Mouse (Mus musculus): ENCODE measurements at regions not wholly inside any gene's neighbourhood (a gene's known extent, or its start where the extent isn't known, plus 50 kb on each side); places are given as distances from the start of the nearest gene placed in this dataset.

DNA sequence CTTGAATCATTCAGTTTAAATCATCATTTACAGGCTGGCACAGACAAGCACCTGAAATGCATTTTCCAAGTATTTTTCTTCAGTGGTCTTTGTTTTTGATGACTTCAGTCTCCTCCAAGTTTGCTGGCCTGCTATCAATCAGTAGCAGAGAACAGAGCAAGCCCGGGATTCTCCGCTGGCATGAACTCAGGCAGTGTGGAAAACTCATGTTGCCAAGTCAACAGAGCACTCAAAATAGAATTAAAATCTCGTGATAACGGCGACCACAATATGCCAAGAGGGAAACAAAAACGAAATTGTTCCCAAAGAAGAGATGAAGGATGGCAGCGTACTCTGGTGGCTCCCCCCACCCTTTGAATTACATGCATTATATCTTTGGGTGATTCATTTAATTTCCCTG is 190.9 kb upstream of the Fat4 start:
- Histone ChIP-seq H3K4me1 (replicated peaks; ENCODE audit: control insufficient read depth, insufficient read depth) (no peaks in the 10 kb centered on the region), H3K4me3 (ENCODE audit: low read depth, low read length) (no peak overlapping the region), H3K27ac (replicated peaks) (no peak overlapping the region), H3K9ac (ENCODE audit: low read length) (no peak overlapping the region), H3K36me3 (ENCODE audit: control insufficient read depth, insufficient read depth, low read length) (no peaks in the 10 kb centered on the region), H3K27me3 (ENCODE audit: control insufficient read depth, insufficient read depth, low read length) (no peaks in the 10 kb centered on the region), H3K4me2 (replicated peaks; ENCODE audit: low read depth) (no peak overlapping the region), H3K9me3 (ENCODE audit: control insufficient read depth, low read length) (no peaks in the 10 kb centered on the region)
- no peak for TF ChIP-seq CTCF (IDR thresholded peaks at IDR 0.05; ENCODE audit: low read depth)
- no peak for TF ChIP-seq EP300 (optimal IDR thresholded peaks at IDR 0.05)
- ATAC-seq (ENCODE audit: low FRiP score, low TSS enrichment) (no peak), DNase-seq (ENCODE audit: low spot score) (no peak)
- WGBS: 67% methylated on average over 7 of the region's 7 CpGs

DNA sequence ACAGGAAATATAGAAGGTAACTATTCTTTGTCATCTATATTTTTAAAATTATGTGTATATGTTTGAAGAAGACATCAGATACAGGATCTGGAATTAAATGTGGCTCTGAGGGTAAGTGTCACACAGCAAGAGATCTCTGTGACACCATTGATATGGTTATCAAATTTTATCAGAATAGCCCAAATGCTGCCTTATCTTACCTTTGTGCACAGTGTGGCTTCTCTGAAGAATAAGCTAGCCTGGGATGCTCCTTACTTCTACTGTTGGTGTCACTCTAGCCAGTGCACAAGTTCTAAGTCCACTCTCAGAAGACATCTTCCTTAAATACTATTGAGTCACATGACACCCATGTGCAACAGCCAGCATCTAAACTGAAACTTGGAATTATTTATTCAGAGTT is 194.0 kb upstream of the Fat4 start:
- DNase-seq (ENCODE audit: low spot score): no peak
- Histone ChIP-seq H3K27me3 (ENCODE audit: control insufficient read depth, insufficient read depth, low read length) (no peaks in the 10 kb centered on the region), H3K4me3 (ENCODE audit: low read depth, low read length) (no peak overlapping the region), H3K9ac (ENCODE audit: low read length) (no peak overlapping the region), H3K27ac (replicated peaks) (no peak overlapping the region), H3K4me2 (replicated peaks; ENCODE audit: low read depth) (no peak overlapping the region), H3K36me3 (ENCODE audit: control insufficient read depth, insufficient read depth, low read length) (no peaks in the 10 kb centered on the region), H3K4me1 (replicated peaks; ENCODE audit: control insufficient read depth, insufficient read depth) (no peaks in the 10 kb centered on the region), H3K9me3 (ENCODE audit: control insufficient read depth, low read length) (no peaks in the 10 kb centered on the region)
- TF ChIP-seq CTCF (IDR thresholded peaks at IDR 0.05; ENCODE audit: low read depth) (no peak), EP300 (optimal IDR thresholded peaks at IDR 0.05) (no peak)
- no peak for ATAC-seq (ENCODE audit: low FRiP score, low TSS enrichment)

DNA sequence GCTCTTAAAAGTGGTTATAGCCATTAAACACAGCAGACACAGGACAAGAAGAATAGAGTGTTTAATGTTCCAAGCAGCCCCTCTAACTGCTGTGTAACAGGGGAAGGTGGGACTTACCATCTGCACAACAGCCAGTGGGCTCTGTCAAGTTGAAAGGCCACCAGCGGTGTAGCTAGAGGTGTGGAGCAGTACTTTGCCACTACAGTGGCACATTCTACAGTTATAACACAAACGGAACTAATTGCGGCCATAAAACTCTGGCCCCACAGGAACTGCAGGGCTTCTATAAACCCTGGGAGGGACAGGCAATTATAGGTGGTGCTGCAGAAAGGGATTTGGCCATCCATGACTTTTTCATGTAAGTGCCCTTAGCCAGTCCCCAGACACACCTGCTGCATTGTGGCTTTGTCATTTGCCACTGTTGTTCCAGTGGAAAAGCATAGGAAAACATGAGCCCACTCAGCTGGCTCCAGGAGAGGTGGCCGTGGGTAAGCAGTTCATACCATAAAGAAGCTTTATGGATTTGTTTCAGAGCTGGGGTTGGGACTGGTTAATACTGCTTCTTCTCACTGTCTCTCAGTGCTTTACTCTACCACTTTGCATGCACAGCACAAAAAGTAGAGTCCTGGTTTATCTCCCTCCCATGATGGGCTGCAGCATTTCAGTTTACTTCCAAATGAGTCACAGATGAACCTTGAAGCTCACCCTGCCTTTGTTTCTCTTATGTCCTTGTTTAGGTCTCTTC is 199.8 kb upstream of the Ankrd50 start:
- Histone ChIP-seq H3K9ac (ENCODE audit: low read length) (no peak overlapping the region), H3K4me1 (replicated peaks; ENCODE audit: control insufficient read depth, insufficient read depth) (no peaks in the 10 kb centered on the region), H3K27me3 (ENCODE audit: control insufficient read depth, insufficient read depth, low read length) (no peaks in the 10 kb centered on the region), H3K9me3 (ENCODE audit: control insufficient read depth, low read length) (no peaks in the 10 kb centered on the region), H3K36me3 (ENCODE audit: control insufficient read depth, insufficient read depth, low read length) (no peaks in the 10 kb centered on the region), H3K4me3 (ENCODE audit: low read depth, low read length) (no peak overlapping the region), H3K27ac (replicated peaks) (no peak overlapping the region), H3K4me2 (replicated peaks; ENCODE audit: low read depth) (no peak overlapping the region)
- ATAC-seq (ENCODE audit: low FRiP score, low TSS enrichment) (no peak), DNase-seq (ENCODE audit: low spot score) (no peak)
- no peak for TF ChIP-seq EP300 (optimal IDR thresholded peaks at IDR 0.05)
- TF ChIP-seq CTCF (IDR thresholded peaks at IDR 0.05; ENCODE audit: low read depth): no peak
- WGBS: 71% methylated on average over 4 of the region's 4 CpGs

DNA sequence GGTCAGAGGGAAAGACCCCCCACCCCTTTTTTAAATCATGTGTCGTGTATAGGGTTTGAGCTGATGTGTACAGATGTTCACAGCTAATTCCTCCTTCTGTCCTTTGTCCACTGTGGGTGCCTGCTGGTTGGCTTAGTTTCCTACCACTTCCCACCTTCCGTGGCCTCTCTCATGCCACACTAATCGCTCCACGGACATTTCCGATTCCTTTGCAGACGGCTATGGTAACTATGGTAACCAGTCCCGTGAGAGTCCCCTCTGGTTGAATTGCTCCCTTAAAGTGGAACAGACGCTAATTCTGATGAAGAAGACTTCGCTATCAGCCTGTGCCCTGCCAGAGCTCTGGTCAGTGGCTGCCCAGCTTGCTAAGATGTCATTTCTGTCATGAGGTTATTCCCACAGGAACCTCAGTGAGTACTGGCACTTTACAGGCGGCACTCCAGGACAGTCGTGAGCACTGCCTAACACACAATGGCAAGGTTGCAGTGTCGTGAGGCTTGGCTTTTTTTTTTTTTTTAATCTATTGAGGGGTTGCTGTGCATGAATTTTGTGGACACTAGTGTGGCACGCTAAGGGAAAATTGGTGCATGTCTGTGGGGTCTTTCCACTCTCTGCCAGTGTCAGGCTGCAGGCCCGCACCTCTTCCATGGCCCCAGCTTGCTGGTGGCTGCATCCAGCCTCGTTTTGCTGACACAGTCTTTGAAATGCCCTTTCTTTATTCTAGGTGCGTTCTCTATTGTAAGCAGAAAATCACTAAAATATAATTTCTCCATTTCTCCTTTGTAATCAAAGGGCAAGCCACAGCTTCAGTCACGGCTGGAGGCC is 179.2 kb upstream of the Ankrd50 start:
- WGBS: 58% methylated on average over 17 of the region's 17 CpGs
- Histone ChIP-seq H3K4me3 (ENCODE audit: low read depth, low read length) (no peak overlapping the region), H3K9ac (ENCODE audit: low read length) (no peak overlapping the region), H3K4me2 (replicated peaks; ENCODE audit: low read depth) (no peak overlapping the region), H3K27ac (replicated peaks) (no peak overlapping the region), H3K9me3 (ENCODE audit: control insufficient read depth, low read length) (no peaks in the 10 kb centered on the region), H3K4me1 (replicated peaks; ENCODE audit: control insufficient read depth, insufficient read depth) (no peaks in the 10 kb centered on the region), H3K27me3 (ENCODE audit: control insufficient read depth, insufficient read depth, low read length) (no peaks in the 10 kb centered on the region), H3K36me3 (ENCODE audit: control insufficient read depth, insufficient read depth, low read length) (no peaks in the 10 kb centered on the region)
- DNase-seq (ENCODE audit: low spot score) (no peak), ATAC-seq (ENCODE audit: low FRiP score, low TSS enrichment) (no peak)
- TF ChIP-seq CTCF (IDR thresholded peaks at IDR 0.05; ENCODE audit: low read depth) (no peak), EP300 (optimal IDR thresholded peaks at IDR 0.05) (no peak)

DNA sequence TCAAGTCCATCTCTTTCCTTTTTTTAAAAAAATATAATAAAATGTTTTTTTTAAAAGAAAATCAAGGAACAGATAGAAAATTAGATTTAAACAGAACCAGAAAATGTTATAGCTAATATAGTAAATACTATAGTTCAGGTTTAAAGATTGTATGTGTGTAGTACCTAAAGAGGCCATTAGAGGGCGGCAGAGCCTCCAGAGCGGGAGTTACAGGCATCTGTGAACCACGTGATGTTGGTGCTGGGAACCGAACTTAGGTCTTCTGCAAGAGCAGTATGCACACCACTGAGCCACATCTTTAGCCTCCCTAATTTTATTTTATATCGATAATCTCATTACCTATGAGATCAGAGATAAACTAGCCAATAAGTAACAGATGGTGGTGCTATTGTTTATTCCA is 178.4 kb upstream of the Ankrd50 start:
- Histone ChIP-seq H3K9ac (ENCODE audit: low read length) (no peak overlapping the region), H3K27ac (replicated peaks) (no peak overlapping the region), H3K4me2 (replicated peaks; ENCODE audit: low read depth) (no peak overlapping the region), H3K4me1 (replicated peaks; ENCODE audit: control insufficient read depth, insufficient read depth) (no peaks in the 10 kb centered on the region), H3K27me3 (ENCODE audit: control insufficient read depth, insufficient read depth, low read length) (no peaks in the 10 kb centered on the region), H3K4me3 (ENCODE audit: low read depth, low read length) (no peak overlapping the region), H3K36me3 (ENCODE audit: control insufficient read depth, insufficient read depth, low read length) (no peaks in the 10 kb centered on the region), H3K9me3 (ENCODE audit: control insufficient read depth, low read length) (no peaks in the 10 kb centered on the region)
- peak; percentile 64 for TF ChIP-seq CTCF (IDR thresholded peaks at IDR 0.05; ENCODE audit: low read depth)
- TF ChIP-seq EP300 (optimal IDR thresholded peaks at IDR 0.05): no peak
- no peak for DNase-seq (ENCODE audit: low spot score)
- ATAC-seq (ENCODE audit: low FRiP score, low TSS enrichment): no peak
- WGBS: 74% methylated on average over 5 of the region's 5 CpGs

DNA sequence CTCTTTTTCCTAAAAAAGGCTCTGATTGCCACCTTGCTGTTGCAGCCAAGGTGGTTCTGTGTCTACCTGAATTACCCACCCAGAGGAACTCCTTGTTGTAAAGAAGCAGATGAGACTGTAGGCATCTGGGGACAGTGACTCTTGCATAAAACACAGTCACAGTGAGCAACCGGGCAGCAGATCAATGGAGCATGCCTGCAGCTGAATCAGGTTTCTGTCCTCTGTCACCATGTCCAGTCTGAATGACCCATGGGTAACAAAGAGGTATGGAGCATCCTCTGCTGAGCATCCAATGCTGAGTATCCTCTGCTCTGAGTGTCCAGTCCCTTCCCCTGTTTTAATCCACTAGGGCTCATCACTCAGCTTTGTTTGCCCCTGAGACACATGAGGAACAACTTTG is 172.1 kb upstream of the Ankrd50 start:
- no peak overlapping the region for H3K9ac ChIP-seq (ENCODE audit: low read length)
- H3K27me3 ChIP-seq (ENCODE audit: control insufficient read depth, insufficient read depth, low read length): no peaks in the 10 kb centered on the region
- no peak for ATAC-seq (ENCODE audit: low FRiP score, low TSS enrichment)
- WGBS: 81% methylated on average over 1 of the region's 1 CpGs
- H3K4me1 ChIP-seq (replicated peaks; ENCODE audit: control insufficient read depth, insufficient read depth): no peaks in the 10 kb centered on the region
- H3K27ac ChIP-seq (replicated peaks): no peak overlapping the region
- H3K9me3 ChIP-seq (ENCODE audit: control insufficient read depth, low read length): no peaks in the 10 kb centered on the region
- no peak overlapping the region for H3K4me2 ChIP-seq (replicated peaks; ENCODE audit: low read depth)
- TF ChIP-seq CTCF (IDR thresholded peaks at IDR 0.05; ENCODE audit: low read depth) (no peak), EP300 (optimal IDR thresholded peaks at IDR 0.05) (no peak)
- no peak for DNase-seq (ENCODE audit: low spot score)
- H3K4me3 ChIP-seq (ENCODE audit: low read depth, low read length): no peak overlapping the region
- H3K36me3 ChIP-seq (ENCODE audit: control insufficient read depth, insufficient read depth, low read length): no peaks in the 10 kb centered on the region
